Mouse (Mus musculus): ENCODE data around the gene Tjp3.

DNA sequence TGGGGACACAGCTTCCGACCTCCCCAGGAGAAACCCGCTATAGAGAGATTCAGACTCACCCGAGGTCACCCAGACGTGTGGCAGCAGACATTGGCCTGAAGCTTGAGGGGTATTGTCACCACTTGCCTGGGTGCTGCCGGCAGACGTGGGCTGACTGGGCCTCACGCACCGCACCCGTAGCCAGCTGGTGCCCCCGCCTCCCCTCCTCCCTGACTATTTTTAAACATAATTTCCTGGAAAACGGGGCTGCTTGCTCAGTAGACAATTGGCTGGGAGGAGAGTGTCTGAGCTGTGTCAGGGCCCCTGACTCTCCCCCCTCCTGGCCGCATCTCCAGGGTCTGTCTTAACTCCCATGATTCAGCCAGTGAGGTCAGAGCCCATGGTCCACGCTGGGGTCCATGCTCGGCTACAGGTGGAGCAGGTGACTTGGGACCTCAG is 11.4 kb upstream of the Tjp3 start:
- TF ChIP-seq CTCF (IDR thresholded peaks at IDR 0.05; ENCODE audit: borderline replicate concordance, insufficient read depth, low read depth, low read length) (no peak), POLR2A (IDR thresholded peaks at IDR 0.05; ENCODE audit: borderline replicate concordance, insufficient read depth, low read length) (no peak)

All from cerebellum, adult 2 months (tissue).